Mouse (Mus musculus): ENCODE measurements at regions not wholly inside any gene's neighbourhood (a gene's known extent, or its start where the extent isn't known, plus 50 kb on each side); places are given as distances from the start of the nearest gene placed in this dataset.

GRCm38 (mm10) chr13:28800676-28801075 lies 152.8 kb downstream of the Sox4 start:
- H3K9me3 ChIP-seq (replicated peaks; ENCODE audit: control insufficient read depth, low read length) = no peaks in the 10 kb centered on the region
- no peak for DNase-seq (ENCODE audit: low spot score)
- no peak overlapping the region for H3K4me3 ChIP-seq (ENCODE audit: low read depth, low read length)
- H3K27me3 ChIP-seq (ENCODE audit: control insufficient read depth, insufficient read depth, low read length) = no peaks in the 10 kb centered on the region
- H3K27ac ChIP-seq (ENCODE audit: low read depth) = no peak overlapping the region
- TF ChIP-seq CTCF (IDR thresholded peaks at IDR 0.05; ENCODE audit: low read depth) (no peak), EP300 (IDR thresholded peaks at IDR 0.05; ENCODE audit: low read depth) (no peak)
- H3K4me1 ChIP-seq (ENCODE audit: control insufficient read depth, insufficient read depth) = peaks cover 10% of the 10 kb centered on the region; the same call in 1 of the 2 replicates
- WGBS = 83% methylated on average over 1 of the region's 1 CpGs
- H3K4me2 ChIP-seq (ENCODE audit: low read depth, low read length) = no peak overlapping the region
- ATAC-seq (ENCODE audit: insufficient read depth, low read depth) = no peak
- H3K9ac ChIP-seq (replicated peaks; ENCODE audit: low read depth, low read length) = no peak overlapping the region
- H3K36me3 ChIP-seq (replicated peaks; ENCODE audit: control insufficient read depth, insufficient read depth, low read length) = no peaks in the 10 kb centered on the region

- Histone ChIP-seq H3K4me1 (ENCODE audit: control insufficient read depth, insufficient read depth) (peaks cover 10% of the 10 kb centered on the region; the same call in 1 of the 2 replicates), H3K4me2 (ENCODE audit: low read depth, low read length) (no peak overlapping the region), H3K9me3 (replicated peaks; ENCODE audit: control insufficient read depth, low read length) (no peaks in the 10 kb centered on the region), H3K36me3 (replicated peaks; ENCODE audit: control insufficient read depth, insufficient read depth, low read length) (no peaks in the 10 kb centered on the region), H3K27ac (ENCODE audit: low read depth) (no peak overlapping the region), H3K27me3 (ENCODE audit: control insufficient read depth, insufficient read depth, low read length) (no peaks in the 10 kb centered on the region), H3K9ac (replicated peaks; ENCODE audit: low read depth, low read length) (no peak overlapping the region), H3K4me3 (ENCODE audit: low read depth, low read length) (no peak overlapping the region)
- DNase-seq (ENCODE audit: low spot score) (no peak), ATAC-seq (ENCODE audit: insufficient read depth, low read depth) (no peak)
- WGBS = 69% methylated on average over 1 of the region's 1 CpGs
- TF ChIP-seq EP300 (IDR thresholded peaks at IDR 0.05; ENCODE audit: low read depth) = no peak
- TF ChIP-seq CTCF (IDR thresholded peaks at IDR 0.05; ENCODE audit: low read depth) = no peak
These were observed 154.0 kb downstream of the Sox4 start for GRCm38 (mm10) chr13:28799474-28799873.

GRCm38 (mm10) chr13:28797617-28798475 lies 155.7 kb downstream of the Sox4 start:
- Histone ChIP-seq H3K4me3 (ENCODE audit: low read depth, low read length) (no peak overlapping the region), H3K36me3 (replicated peaks; ENCODE audit: control insufficient read depth, insufficient read depth, low read length) (no peaks in the 10 kb centered on the region), H3K9ac (replicated peaks; ENCODE audit: low read depth, low read length) (no peak overlapping the region), H3K4me2 (ENCODE audit: low read depth, low read length) (no peak overlapping the region), H3K27ac (ENCODE audit: low read depth) (no peak overlapping the region), H3K4me1 (ENCODE audit: control insufficient read depth, insufficient read depth) (peaks cover 10% of the 10 kb centered on the region; the same call in 1 of the 2 replicates), H3K9me3 (replicated peaks; ENCODE audit: control insufficient read depth, low read length) (no peaks in the 10 kb centered on the region), H3K27me3 (ENCODE audit: control insufficient read depth, insufficient read depth, low read length) (no peaks in the 10 kb centered on the region)
- ATAC-seq (ENCODE audit: insufficient read depth, low read depth) = no peak
- WGBS = 50% methylated on average over 8 of the region's 8 CpGs
- TF ChIP-seq EP300 (IDR thresholded peaks at IDR 0.05; ENCODE audit: low read depth) (no peak), CTCF (IDR thresholded peaks at IDR 0.05; ENCODE audit: low read depth) (no peak)
- DNase-seq (ENCODE audit: low spot score) = no peak

- H3K27ac ChIP-seq (ENCODE audit: low read depth) = no peak overlapping the region
- no peaks in the 10 kb centered on the region for H3K36me3 ChIP-seq (replicated peaks; ENCODE audit: control insufficient read depth, insufficient read depth, low read length)
- H3K4me1 ChIP-seq (ENCODE audit: control insufficient read depth, insufficient read depth) = no peaks in the 10 kb centered on the region
- H3K27me3 ChIP-seq (ENCODE audit: control insufficient read depth, insufficient read depth, low read length) = no peaks in the 10 kb centered on the region
- no peak for ATAC-seq (ENCODE audit: insufficient read depth, low read depth)
- TF ChIP-seq CTCF (IDR thresholded peaks at IDR 0.05; ENCODE audit: low read depth) (no peak), EP300 (IDR thresholded peaks at IDR 0.05; ENCODE audit: low read depth) (no peak)
- H3K9ac ChIP-seq (replicated peaks; ENCODE audit: low read depth, low read length) = no peak overlapping the region
- WGBS = 74% methylated on average over 7 of the region's 7 CpGs
- H3K4me2 ChIP-seq (ENCODE audit: low read depth, low read length) = no peak overlapping the region
- no peaks in the 10 kb centered on the region for H3K9me3 ChIP-seq (replicated peaks; ENCODE audit: control insufficient read depth, low read length)
- no peak for DNase-seq (ENCODE audit: low spot score)
- no peak overlapping the region for H3K4me3 ChIP-seq (ENCODE audit: low read depth, low read length)
These were observed 158.2 kb downstream of the Sox4 start for GRCm38 (mm10) chr13:28795274-28795673.

GRCm38 (mm10) chr13:28794547-28794946 lies 159.0 kb downstream of the Sox4 start:
- no peak for TF ChIP-seq EP300 (IDR thresholded peaks at IDR 0.05; ENCODE audit: low read depth)
- DNase-seq (ENCODE audit: low spot score) (no peak), ATAC-seq (ENCODE audit: insufficient read depth, low read depth) (no peak)
- no peaks in the 10 kb centered on the region for H3K4me1 ChIP-seq (ENCODE audit: control insufficient read depth, insufficient read depth)
- H3K9ac ChIP-seq (replicated peaks; ENCODE audit: low read depth, low read length) = no peak overlapping the region
- H3K4me2 ChIP-seq (ENCODE audit: low read depth, low read length) = no peak overlapping the region
- no peak overlapping the region for H3K4me3 ChIP-seq (ENCODE audit: low read depth, low read length)
- H3K9me3 ChIP-seq (replicated peaks; ENCODE audit: control insufficient read depth, low read length) = no peaks in the 10 kb centered on the region
- H3K27ac ChIP-seq (ENCODE audit: low read depth) = no peak overlapping the region
- 86% methylated on average over 3 of the region's 3 CpGs for WGBS
- H3K36me3 ChIP-seq (replicated peaks; ENCODE audit: control insufficient read depth, insufficient read depth, low read length) = no peaks in the 10 kb centered on the region
- no peaks in the 10 kb centered on the region for H3K27me3 ChIP-seq (ENCODE audit: control insufficient read depth, insufficient read depth, low read length)
